Mouse (Mus musculus) kidney, embryonic 16.5 days (tissue): ENCODE data around the gene 1300017J02Rik. TPM values are rescaled to one million over a fixed set of nuclear protein-coding genes. Genes with fewer than 3 reads are reported as not detected.

Experiments
- ATAC-seq: fragments of 200-750 bp; cut with Nextera tagmentation; 2 replicates; pipeline ENCODE4 v1.8.0; 2017; ENCODE audit warnings: moderate TSS enrichment; ENCODE audit not compliant: low FRiP score, low TSS enrichment
- H3K27ac ChIP-seq: fragments of 300-500 bp; sonication (generic); 2 replicates; pipeline ENCODE4 v1.5.1; 2014; ENCODE audit warnings: low read length
- H3K27me3 ChIP-seq: fragments of 300-500 bp; sonication (generic); 2 replicates; pipeline ENCODE4 v1.6.1; 2014; ENCODE audit warnings: low read length, control low read depth, mixed read lengths; ENCODE audit not compliant: insufficient read depth
- H3K36me3 ChIP-seq: fragments of 300-500 bp; sonication (generic); 2 replicates; pipeline ENCODE4 v1.6.1; 2014; ENCODE audit warnings: low read length, control low read depth, mixed read lengths; ENCODE audit not compliant: insufficient read depth
- H3K4me1 ChIP-seq: fragments of 300-500 bp; sonication (generic); 2 replicates; pipeline ENCODE4 v1.6.1; 2014; ENCODE audit warnings: low read length, control low read depth, mixed read lengths; ENCODE audit not compliant: insufficient read depth
- H3K4me2 ChIP-seq: fragments of 300-500 bp; sonication (generic); replicated peaks from 2 replicates; pipeline ENCODE4 v1.6.1; 2014; ENCODE audit warnings: low read depth, low read length
- H3K4me3 ChIP-seq: fragments of 300-500 bp; sonication (generic); 2 replicates; pipeline ENCODE4 v1.5.1; 2014; ENCODE audit warnings: mild to moderate bottlenecking, low read length
- H3K9ac ChIP-seq: fragments of 300-500 bp; sonication (generic); replicated peaks from 2 replicates; pipeline ENCODE4 v1.6.1; 2014; ENCODE audit warnings: low read length
- H3K9me3 ChIP-seq: fragments of 300-500 bp; sonication (generic); 2 replicates; pipeline ENCODE4 v1.6.1; 2016; ENCODE audit warnings: low read length, control low read depth
- WGBS: fragments of 180-500 bp; shearing (Covaris S2); extraction: QIAGEN DNeasy Blood & Tissue Kit; methylation state at CpG from one replicate; pipeline ENCODE4 v1.1.7; 2014; 5-methylcytosine and 5-hydroxymethylcytosine counted together
- polyA plus RNA-seq: library from polyadenylated mRNA; unstranded; fragments of >200 nt; fragmentation: Nextera tagmentation; extraction: Ambion mirVana; gene quantifications from 2 replicates; pipeline ENCODE4 v1.2.1, GENCODE M21; 2015

1300017J02Rik gene
- polyA plus RNA-seq, 1 experiment from 2014 or later: 1.6 TPM

DNA sequence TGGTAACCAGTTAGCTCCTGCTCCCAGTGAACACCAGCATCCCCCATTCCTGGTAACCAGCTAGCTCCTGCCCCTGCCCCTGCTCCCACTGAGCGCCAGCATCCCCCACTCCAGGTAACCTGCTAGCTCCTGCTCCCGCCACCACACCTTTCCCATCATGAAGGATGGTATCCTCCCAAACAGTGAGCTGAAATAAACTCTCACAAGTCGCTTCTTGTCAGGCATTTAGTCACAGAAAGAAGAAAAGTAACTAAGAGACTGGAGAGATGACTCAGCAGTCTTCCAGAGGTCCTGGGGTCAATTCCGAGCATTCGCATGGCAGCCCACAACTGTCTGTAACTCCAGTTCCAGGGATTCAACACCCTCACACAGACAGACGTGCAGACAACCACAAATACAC is 28.0 kb downstream of the 1300017J02Rik start:
- no peak overlapping the region for H3K4me3 ChIP-seq
- no peaks in the 10 kb centered on the region for H3K9me3 ChIP-seq
- WGBS: 86% methylated on average over 6 of the region's 6 CpGs
- H3K4me2 ChIP-seq: no peak overlapping the region
- no peaks in the 10 kb centered on the region for H3K36me3 ChIP-seq
- no peaks in the 10 kb centered on the region for H3K4me1 ChIP-seq
- no peak overlapping the region for H3K9ac ChIP-seq
- no peak for ATAC-seq
- H3K27ac ChIP-seq: no peak overlapping the region
- no peaks in the 10 kb centered on the region for H3K27me3 ChIP-seq

DNA sequence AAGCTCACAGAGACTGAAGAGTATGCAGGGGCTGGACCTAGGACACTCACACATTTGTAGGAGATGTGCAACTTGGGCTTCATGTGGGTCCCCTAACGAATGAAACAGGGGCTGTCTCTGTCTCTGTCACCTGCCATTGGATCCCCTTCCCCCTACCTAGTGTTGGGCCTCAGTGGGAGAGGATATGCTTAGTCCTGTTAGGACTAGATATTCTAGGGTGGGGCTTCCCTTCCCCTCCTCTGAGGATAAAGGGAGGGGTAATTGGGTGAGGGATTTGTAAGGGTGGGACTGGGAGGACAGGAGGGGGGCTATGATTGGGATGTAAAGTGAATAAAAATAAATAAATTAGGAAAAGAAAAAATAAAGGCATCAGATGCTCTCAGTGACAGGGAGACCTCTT is 29.2 kb downstream of the 1300017J02Rik start:
- H3K9me3 ChIP-seq: no peaks in the 10 kb centered on the region
- H3K27ac ChIP-seq: no peak overlapping the region
- no peaks in the 10 kb centered on the region for H3K27me3 ChIP-seq
- no peaks in the 10 kb centered on the region for H3K36me3 ChIP-seq
- no peak for ATAC-seq
- no peak overlapping the region for H3K4me2 ChIP-seq
- no peak overlapping the region for H3K9ac ChIP-seq
- H3K4me3 ChIP-seq: no peak overlapping the region
- 62% methylated on average over 1 of the region's 1 CpGs for WGBS
- no peaks in the 10 kb centered on the region for H3K4me1 ChIP-seq

DNA sequence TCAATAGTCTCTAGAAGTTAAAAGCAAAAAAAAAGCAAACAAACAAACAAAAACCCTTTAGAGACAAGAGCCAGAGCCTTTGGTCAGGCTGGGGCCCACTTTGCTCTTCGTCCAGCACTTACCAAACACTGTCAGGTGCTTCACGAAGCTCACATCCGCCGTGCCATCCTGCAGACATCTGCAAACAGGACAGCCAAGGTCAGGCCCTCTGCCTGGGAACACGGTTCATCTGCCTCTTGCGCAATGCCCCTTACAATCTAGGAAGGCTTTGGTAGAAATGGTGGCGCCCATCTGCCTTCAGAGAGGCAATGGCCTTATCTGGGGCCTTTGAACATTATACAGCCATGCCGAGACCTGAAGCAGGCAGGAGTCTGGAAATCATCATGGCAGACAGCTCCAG is 30.1 kb downstream of the 1300017J02Rik start:
- no peaks in the 10 kb centered on the region for H3K9me3 ChIP-seq
- no peak overlapping the region for H3K27ac ChIP-seq
- WGBS: 88% methylated on average over 8 of the region's 8 CpGs
- no peak for ATAC-seq
- H3K27me3 ChIP-seq: no peaks in the 10 kb centered on the region
- no peak overlapping the region for H3K9ac ChIP-seq
- no peaks in the 10 kb centered on the region for H3K4me1 ChIP-seq
- no peaks in the 10 kb centered on the region for H3K36me3 ChIP-seq
- H3K4me3 ChIP-seq: no peak overlapping the region
- H3K4me2 ChIP-seq: no peak overlapping the region

GRCm38 (mm10) chr9:103271104-103271503 is 33.8 kb downstream of the 1300017J02Rik start:
- Histone ChIP-seq H3K27ac (no peak overlapping the region), H3K9ac (no peak overlapping the region), H3K27me3 (no peaks in the 10 kb centered on the region), H3K4me1 (no peaks in the 10 kb centered on the region), H3K36me3 (no peaks in the 10 kb centered on the region), H3K4me3 (no peak overlapping the region), H3K9me3 (no peaks in the 10 kb centered on the region), H3K4me2 (no peak overlapping the region)
- WGBS: 20% methylated on average over 4 of the region's 4 CpGs
- no peak for ATAC-seq

GRCm38 (mm10) chr9:103265778-103266177 is 39.1 kb downstream of the 1300017J02Rik start:
- no peaks in the 10 kb centered on the region for H3K27me3 ChIP-seq
- 85% methylated on average over 4 of the region's 4 CpGs for whole genome bisulfite sequencing
- no peak for ATAC-seq
- H3K9ac ChIP-seq: no peak overlapping the region
- no peaks in the 10 kb centered on the region for H3K9me3 ChIP-seq
- no peaks in the 10 kb centered on the region for H3K4me1 ChIP-seq
- H3K36me3 ChIP-seq: no peaks in the 10 kb centered on the region
- no peak overlapping the region for H3K27ac ChIP-seq
- H3K4me2 ChIP-seq: no peak overlapping the region
- no peak overlapping the region for H3K4me3 ChIP-seq

- H3K9me3 ChIP-seq: 0 out of 2 replicates have a peak, but pooled peaks cover 5% of the 10 kb centered on the region
- H3K4me1 ChIP-seq: no peaks in the 10 kb centered on the region
- H3K27me3 ChIP-seq: no peaks in the 10 kb centered on the region
- ATAC-seq: no peak
- H3K4me3 ChIP-seq: no peak overlapping the region
- WGBS: 78% methylated on average over 5 of the region's 5 CpGs
- H3K36me3 ChIP-seq: no peaks in the 10 kb centered on the region
- H3K9ac ChIP-seq: no peak overlapping the region
- H3K4me2 ChIP-seq: no peak overlapping the region
- H3K27ac ChIP-seq: no peak overlapping the region
Observed at GRCm38 (mm10) chr9:103252906-103253305, 52.0 kb downstream of the 1300017J02Rik start.

GRCm38 (mm10) chr9:103248618-103249017 is 56.3 kb downstream of the 1300017J02Rik start:
- H3K27me3 ChIP-seq: no peaks in the 10 kb centered on the region
- 45% methylated on average over 4 of the region's 4 CpGs for WGBS
- H3K4me1 ChIP-seq: no peaks in the 10 kb centered on the region
- no peak overlapping the region for H3K27ac ChIP-seq
- ATAC-seq: no peak
- H3K4me2 ChIP-seq: no peak overlapping the region
- no peak overlapping the region for H3K9ac ChIP-seq
- H3K9me3 ChIP-seq: 0 out of 2 replicates have a peak, but pooled peaks cover 3% of the 10 kb centered on the region
- no peak overlapping the region for H3K4me3 ChIP-seq
- no peaks in the 10 kb centered on the region for H3K36me3 ChIP-seq

- no peak for ATAC-seq
- H3K9me3 ChIP-seq: no peaks in the 10 kb centered on the region
- H3K36me3 ChIP-seq: no peaks in the 10 kb centered on the region
- no peak overlapping the region for H3K27ac ChIP-seq
- H3K27me3 ChIP-seq: no peaks in the 10 kb centered on the region
- H3K4me1 ChIP-seq: no peaks in the 10 kb centered on the region
- H3K4me3 ChIP-seq: no peak overlapping the region
- WGBS: 82% methylated on average over 8 of the region's 8 CpGs
- H3K9ac ChIP-seq: no peak overlapping the region
- H3K4me2 ChIP-seq: no peak overlapping the region
Observed at GRCm38 (mm10) chr9:103246526-103247168, 58.2 kb downstream of the 1300017J02Rik start.

GRCm38 (mm10) chr9:103243640-103244039 is 61.2 kb downstream of the 1300017J02Rik start:
- H3K4me1 ChIP-seq: no peaks in the 10 kb centered on the region
- H3K36me3 ChIP-seq: no peaks in the 10 kb centered on the region
- no peak overlapping the region for H3K4me2 ChIP-seq
- no peak overlapping the region for H3K27ac ChIP-seq
- WGBS: 90% methylated on average over 4 of the region's 4 CpGs
- no peak overlapping the region for H3K9ac ChIP-seq
- no peaks in the 10 kb centered on the region for H3K9me3 ChIP-seq
- H3K27me3 ChIP-seq: no peaks in the 10 kb centered on the region
- no peak for ATAC-seq
- no peak overlapping the region for H3K4me3 ChIP-seq

DNA sequence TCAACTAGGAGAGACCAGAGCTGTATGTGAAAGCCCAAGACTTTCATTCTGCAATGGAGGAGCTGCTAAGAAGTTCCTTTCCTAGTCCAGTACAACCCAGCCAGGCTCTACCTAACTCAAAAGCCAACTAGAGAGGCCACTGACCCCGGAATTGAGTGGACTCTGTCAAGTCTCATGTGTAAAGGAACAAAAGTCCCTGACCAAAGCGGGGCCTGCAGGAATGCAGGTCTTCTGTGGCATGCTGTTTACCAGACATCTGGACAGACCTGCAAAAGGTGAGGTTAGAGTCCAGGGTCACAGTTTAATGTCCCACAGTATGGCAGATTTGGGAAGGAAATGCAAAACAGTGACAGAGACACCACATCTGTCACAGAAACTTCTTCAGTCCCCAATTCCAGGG is 63.7 kb downstream of the 1300017J02Rik start:
- Histone ChIP-seq H3K9ac (no peak overlapping the region), H3K27me3 (no peaks in the 10 kb centered on the region), H3K4me3 (no peak overlapping the region), H3K4me1 (no peaks in the 10 kb centered on the region), H3K4me2 (no peak overlapping the region), H3K36me3 (no peaks in the 10 kb centered on the region), H3K27ac (no peak overlapping the region), H3K9me3 (no peaks in the 10 kb centered on the region)
- no peak for ATAC-seq
- 82% methylated on average over 2 of the region's 2 CpGs for WGBS
